Mouse (Mus musculus) gastrocnemius, postnatal 25 days (tissue): Measurements from ENCODE around the gene Csrnp1. TPM values are rescaled to one million over a fixed set of nuclear protein-coding genes. Genes with fewer than 3 reads are reported as not detected.
"Not testable (repeated sequence)": the region's sequence is repeated elsewhere in the genome, so short reads cannot be mapped to it uniquely, and the experiment has no call there.

Experiments used
- DNase-seq: peaks from one replicate; pipeline ENCODE4 v3.0.0; 2022
- long read RNA-seq, 2 experiments: library from polyadenylated mRNA; stranded (forward); transcript quantifications; one replicate each; pipeline ENCODE4 v2.0.0; 2021
- total RNA-seq, 2 experiments: library from RNA; stranded (reverse); gene quantifications; 1 replicate in 1 of 2; 2 replicates in 1 of 2; pipeline ENCODE4 v1.2.3; 2021

The Csrnp1 gene
- 1 to 10 TPM; 2.4 to 3.6 TPM for total RNA-seq
- long read RNA-seq, experiment 1, result 0 reads
- long read RNA-seq, experiment 2, result 0 reads

GRCm38 (mm10) chr9:119984536-119985011 lies at the start of gene Csrnp1:
Gene Csrnp1, minus strand, starts transcription at chr9:119984658.
- DNase-seq, result no peak

- no peak for DNase-seq
Measured at GRCm38 (mm10) chr9:120032710-120033109, 48.3 kb upstream of the Csrnp1 start.

GRCm38 (mm10) chr9:120030421-120030820 lies 46.0 kb upstream of the Csrnp1 start:
- DNase-seq, result no peak

GRCm38 (mm10) chr9:120029880-120030279 lies 45.4 kb upstream of the Csrnp1 start:
- DNase-seq, result no peak

GRCm38 (mm10) chr9:120027401-120028151 lies 43.1 kb upstream of the Csrnp1 start:
- DNase-seq, result peak; percentile 61

GRCm38 (mm10) chr9:120024625-120025024 lies 40.2 kb upstream of the Csrnp1 start:
- DNase-seq, result no peak

GRCm38 (mm10) chr9:120024171-120024570 lies 39.7 kb upstream of the Csrnp1 start:
- peak; percentile 72 for DNase-seq

GRCm38 (mm10) chr9:120023086-120023811 lies 38.8 kb upstream of the Csrnp1 start, which contains the start of gene Xirp1:
Gene Xirp1, minus strand, starts transcription at chr9:120023598.
- peak; percentile 49 for DNase-seq

GRCm38 (mm10) chr9:120021164-120021563 lies 36.7 kb upstream of the Csrnp1 start:
- no peak for DNase-seq

GRCm38 (mm10) chr9:120020285-120020890 lies 35.9 kb upstream of the Csrnp1 start:
- peak; percentile 65 for DNase-seq

- no peak for DNase-seq
Measured at GRCm38 (mm10) chr9:120016956-120017355, 32.5 kb upstream of the Csrnp1 start.

- no peak for DNase-seq
Measured at GRCm38 (mm10) chr9:120014828-120015227, 30.4 kb upstream of the Csrnp1 start.

- DNase-seq, result no peak
Measured at GRCm38 (mm10) chr9:120013251-120013820, 28.9 kb upstream of the Csrnp1 start.

- DNase-seq, result no peak
Measured at GRCm38 (mm10) chr9:120012781-120013180, 28.3 kb upstream of the Csrnp1 start.

- not testable (repeated sequence) for DNase-seq
Measured at GRCm38 (mm10) chr9:120012161-120012560, 27.7 kb upstream of the Csrnp1 start.

GRCm38 (mm10) chr9:120011533-120011932 lies 27.1 kb upstream of the Csrnp1 start:
- peak; percentile 68 for DNase-seq

- peak; percentile 97 for DNase-seq
Measured at GRCm38 (mm10) chr9:120010781-120011511, 26.5 kb upstream of the Csrnp1 start.

- DNase-seq, result no peak
Measured at GRCm38 (mm10) chr9:120009871-120010270, 25.4 kb upstream of the Csrnp1 start.

- no peak for DNase-seq
Measured at GRCm38 (mm10) chr9:120009226-120009841, 24.9 kb upstream of the Csrnp1 start.

- DNase-seq, result no peak
Measured at GRCm38 (mm10) chr9:120007833-120008232, 23.4 kb upstream of the Csrnp1 start.

GRCm38 (mm10) chr9:120005936-120006335 lies 21.5 kb upstream of the Csrnp1 start:
- no peak for DNase-seq
